ENCODE assay signal across 19 mouse cellular contexts in the genomic region with DNA sequence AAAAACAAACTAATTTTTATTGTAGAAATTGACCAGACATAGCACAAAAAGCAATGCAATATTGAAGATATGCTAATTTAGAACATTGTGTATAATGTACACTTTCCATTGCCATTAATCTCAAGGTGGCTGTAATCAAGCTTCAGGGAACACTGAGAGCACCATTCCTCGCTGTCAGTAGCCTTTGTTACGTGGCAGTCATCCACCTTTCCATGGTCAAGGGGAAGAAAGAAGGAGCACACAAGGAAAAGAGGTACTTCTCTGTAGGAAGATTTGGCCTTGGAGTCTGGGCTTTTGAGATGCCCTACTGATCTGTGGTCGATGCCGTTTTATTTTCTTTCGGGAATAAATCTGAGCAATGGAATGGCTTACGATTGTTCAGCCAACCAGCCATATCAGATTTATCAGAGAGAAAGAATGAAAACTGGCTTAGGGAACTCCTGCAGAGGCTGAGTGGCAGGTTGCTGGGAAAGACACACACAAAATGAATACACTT. TPM values are rescaled to one million over a fixed set of nuclear protein-coding genes. Genes with fewer than 3 reads are reported as not detected.
DNase-seq lines count a peak whose midpoint lies in the region; ATAC-seq and TF ChIP-seq lines count a peak whose summit lies in the region.
"Had no signal": no experiment of that assay in that cellular context is flagged by ENCODE, and none has a peak within 500 bp of the region (broad histone marks: within the 10 kb centered on the region; RNA-seq: fewer than 3 reads in every experiment).

No protein-coding gene starts in this region.

- no peaks in the 10 kb centered on the region for H3K36me3 ChIP-seq in heart, embryonic 11.5 days (ENCODE audit: control insufficient read depth, insufficient read depth, low read length)
- H3K36me3 ChIP-seq in heart, adult 2 months (ENCODE audit: control insufficient read depth, insufficient read depth, low read length) = no peaks in the 10 kb centered on the region; the same call in 1 of the 2 replicates
- no peaks in the 10 kb centered on the region for H3K36me3 ChIP-seq in hindbrain, embryonic 15.5 days
- H3K36me3 ChIP-seq in hindbrain, embryonic 10.5 days = no peaks in the 10 kb centered on the region
- no peaks in the 10 kb centered on the region for H3K36me3 ChIP-seq in midbrain, embryonic 10.5 days
- no peaks in the 10 kb centered on the region for H3K36me3 ChIP-seq in neural tube, embryonic 14.5 days (ENCODE audit: control insufficient read depth, insufficient read depth, low read length)
- no peaks in the 10 kb centered on the region for H3K36me3 ChIP-seq in kidney, embryonic 14.5 days (ENCODE audit: control insufficient read depth, insufficient read depth, low read length)
- H3K36me3 ChIP-seq: embryonic facial prominence, embryonic 10.5 days; G1E; intestine, embryonic 15.5 days; limb, embryonic 13.5 days had no signal

- DNase-seq in heart, adult 2 months = no peak
- DNase-seq in hindbrain, embryonic 10.5 days (ENCODE audit: low spot score) = no peak
- DNase-seq in midbrain, embryonic 10.5 days (ENCODE audit: low spot score) = no peak
- no peak for DNase-seq in kidney, adult 9 months
- DNase-seq: cerebellum, adult 18-20 months; lung, postnatal 36 days; thymus, postnatal 14 days had no signal

- H3K4me3 ChIP-seq in heart, embryonic 11.5 days (ENCODE audit: low read depth, low read length) = no peak overlapping the region
- H3K4me3 ChIP-seq in heart, adult 2 months = no peak overlapping the region
- peak overlapping the region; percentile 4; the same call in 1 of the 2 replicates for H3K4me3 ChIP-seq in hindbrain, embryonic 15.5 days
- H3K4me3 ChIP-seq in hindbrain, embryonic 10.5 days = no peak overlapping the region
- H3K4me3 ChIP-seq in midbrain, embryonic 10.5 days = peak overlapping the region; percentile 23; the same call in 1 of the 2 replicates
- H3K4me3 ChIP-seq in neural tube, embryonic 14.5 days (ENCODE audit: low read depth, low read length) = no peak overlapping the region
- no peak overlapping the region for H3K4me3 ChIP-seq in kidney, embryonic 14.5 days (ENCODE audit: low read length)
- H3K4me3 ChIP-seq: embryonic facial prominence, embryonic 10.5 days; intestine, embryonic 15.5 days; limb, embryonic 13.5 days had no signal

- peaks cover 2% of the 10 kb centered on the region; the same call in 1 of the 2 replicates for H3K4me1 ChIP-seq in heart, embryonic 11.5 days (ENCODE audit: control insufficient read depth, insufficient read depth, low read length)
- H3K4me1 ChIP-seq in heart, adult 2 months (ENCODE audit: control insufficient read depth, insufficient read depth, low read length) = no peaks in the 10 kb centered on the region; the same call in 1 of the 2 replicates
- H3K4me1 ChIP-seq in hindbrain, embryonic 15.5 days (replicated peaks) = peaks cover 23% of the 10 kb centered on the region
- peaks cover 39% of the 10 kb centered on the region for H3K4me1 ChIP-seq in hindbrain, embryonic 10.5 days (replicated peaks)
- peaks cover 45% of the 10 kb centered on the region for H3K4me1 ChIP-seq in midbrain, embryonic 10.5 days
- H3K4me1 ChIP-seq in neural tube, embryonic 14.5 days (ENCODE audit: control insufficient read depth, insufficient read depth, low read length) = peaks cover 7% of the 10 kb centered on the region; the same call in 1 of the 2 replicates
- 0 out of 2 replicates have a peak, but pooled peaks cover 11% of the 10 kb centered on the region for H3K4me1 ChIP-seq in kidney, embryonic 14.5 days (ENCODE audit: control insufficient read depth, insufficient read depth, low read length)

- TF ChIP-seq POLR2A in heart, adult 2 months (IDR thresholded peaks at IDR 0.05; ENCODE audit: insufficient read depth, low read depth, low read length) = no peak

- intact Hi-C loops in heart, adult 2 months (cut with DNase I) = loop anchor here (10.0 kb wide), 1 partner anchor 318 kb away; no protein-coding TSS in a partner anchor

- H3K9ac ChIP-seq in heart, embryonic 11.5 days (ENCODE audit: low read depth, low read length) = 0 out of 2 replicates have a peak overlapping the region, but pooled peaks have one; percentile 3
- no peak overlapping the region; the same call in 1 of the 2 replicates for H3K9ac ChIP-seq in heart, adult 2 months (ENCODE audit: low read depth, low read length)
- H3K9ac ChIP-seq in hindbrain, embryonic 15.5 days = 0 out of 2 replicates have a peak overlapping the region, but pooled peaks have one; percentile 0
- no peak overlapping the region for H3K9ac ChIP-seq in neural tube, embryonic 14.5 days (replicated peaks; ENCODE audit: low read depth, low read length)
- no peak overlapping the region for H3K9ac ChIP-seq in kidney, embryonic 14.5 days (ENCODE audit: low read depth, low read length)
- H3K9ac ChIP-seq: intestine, embryonic 15.5 days; limb, embryonic 13.5 days had no signal

- TF ChIP-seq EP300 in heart, adult 2 months (IDR thresholded peaks at IDR 0.05; ENCODE audit: insufficient read depth, low read depth, low read length) = no peak

- WGBS in heart, embryonic 11.5 days (ENCODE audit: insufficient replicate concordance) = 56% methylated on average over 6 of the region's 6 CpGs
- 62% methylated on average over 6 of the region's 6 CpGs for WGBS in heart, adult 2 months
- WGBS in hindbrain, embryonic 15.5 days = 47% methylated on average over 6 of the region's 6 CpGs
- 68% methylated on average over 6 of the region's 6 CpGs for WGBS in hindbrain, embryonic 10.5 days
- 43% methylated on average over 6 of the region's 6 CpGs for WGBS in midbrain, embryonic 10.5 days
- 43% methylated on average over 6 of the region's 6 CpGs for WGBS in neural tube, embryonic 14.5 days
- 75% methylated on average over 6 of the region's 6 CpGs for WGBS in kidney, embryonic 14.5 days

- ATAC-seq in heart, embryonic 11.5 days (replicated peaks; ENCODE audit: insufficient number of reproducible peaks, low FRiP score, low TSS enrichment) = no peak
- ATAC-seq in hindbrain, embryonic 15.5 days (ENCODE audit: low FRiP score, low read depth) = no peak
- ATAC-seq in neural tube, embryonic 14.5 days (ENCODE audit: low read depth) = no peak
- no peak for ATAC-seq in kidney, embryonic 14.5 days (ENCODE audit: low FRiP score, low TSS enrichment)
- ATAC-seq: intestine, embryonic 15.5 days had no signal

- no peak for TF ChIP-seq CTCF in heart, adult 2 months (IDR thresholded peaks at IDR 0.05)

- no peaks in the 10 kb centered on the region for H3K9me3 ChIP-seq in heart, embryonic 11.5 days (replicated peaks; ENCODE audit: control insufficient read depth, low read length)
- no peaks in the 10 kb centered on the region for H3K9me3 ChIP-seq in hindbrain, embryonic 15.5 days
- no peaks in the 10 kb centered on the region for H3K9me3 ChIP-seq in hindbrain, embryonic 10.5 days
- no peaks in the 10 kb centered on the region for H3K9me3 ChIP-seq in midbrain, embryonic 10.5 days (replicated peaks)
- no peaks in the 10 kb centered on the region for H3K9me3 ChIP-seq in neural tube, embryonic 14.5 days (ENCODE audit: control insufficient read depth, low read length)
- H3K9me3 ChIP-seq in kidney, embryonic 14.5 days (ENCODE audit: control insufficient read depth, low read length) = no peaks in the 10 kb centered on the region
- H3K9me3 ChIP-seq: embryonic facial prominence, embryonic 10.5 days; G1E; intestine, embryonic 15.5 days; limb, embryonic 13.5 days had no signal

- no peaks in the 10 kb centered on the region for H3K79me2 ChIP-seq in heart, adult 2 months (replicated peaks; ENCODE audit: control insufficient read depth, insufficient read depth, low read length)

- H3K27ac ChIP-seq in heart, embryonic 11.5 days (ENCODE audit: low read depth, low read length) = no peak overlapping the region
- H3K27ac ChIP-seq in heart, adult 2 months = no peak overlapping the region
- peak overlapping the region; percentile 7; the same call in 1 of the 2 replicates for H3K27ac ChIP-seq in hindbrain, embryonic 15.5 days (replicated peaks)
- H3K27ac ChIP-seq in hindbrain, embryonic 10.5 days = no peak overlapping the region
- H3K27ac ChIP-seq in midbrain, embryonic 10.5 days (replicated peaks) = no peak overlapping the region
- no peak overlapping the region for H3K27ac ChIP-seq in neural tube, embryonic 14.5 days (ENCODE audit: low read depth, low read length)
- H3K27ac ChIP-seq in kidney, embryonic 14.5 days (ENCODE audit: low read depth, low read length) = no peak overlapping the region
- H3K27ac ChIP-seq: embryonic facial prominence, embryonic 10.5 days; intestine, embryonic 15.5 days; kidney, postnatal 0 days; limb, embryonic 13.5 days; stomach, postnatal 0 days had no signal

- no peaks in the 10 kb centered on the region for H3K27me3 ChIP-seq in heart, embryonic 11.5 days (ENCODE audit: control insufficient read depth, insufficient read depth, low read length)
- peaks cover 2% of the 10 kb centered on the region for H3K27me3 ChIP-seq in heart, adult 2 months (ENCODE audit: control insufficient read depth, insufficient read depth, low read length)
- no peaks in the 10 kb centered on the region for H3K27me3 ChIP-seq in hindbrain, embryonic 15.5 days
- peaks cover 18% of the 10 kb centered on the region for H3K27me3 ChIP-seq in hindbrain, embryonic 10.5 days (ENCODE audit: insufficient read depth, poor library complexity, severe bottlenecking)
- peaks cover 10% of the 10 kb centered on the region; the same call in 1 of the 2 replicates for H3K27me3 ChIP-seq in midbrain, embryonic 10.5 days (ENCODE audit: low read depth, poor library complexity, severe bottlenecking)
- H3K27me3 ChIP-seq in neural tube, embryonic 14.5 days (ENCODE audit: control insufficient read depth, insufficient read depth, low read length) = no peaks in the 10 kb centered on the region
- peaks cover 32% of the 10 kb centered on the region for H3K27me3 ChIP-seq in kidney, embryonic 14.5 days (ENCODE audit: control insufficient read depth, insufficient read depth, low read length)

- H3K4me2 ChIP-seq in heart, embryonic 11.5 days = peak overlapping the region; percentile 37
- peak overlapping the region; percentile 42 for H3K4me2 ChIP-seq in hindbrain, embryonic 15.5 days
- peak overlapping the region; percentile 23 for H3K4me2 ChIP-seq in neural tube, embryonic 14.5 days (ENCODE audit: low read depth, low read length)
- no peak overlapping the region for H3K4me2 ChIP-seq in kidney, embryonic 14.5 days (replicated peaks; ENCODE audit: low read depth, low read length)
- H3K4me2 ChIP-seq: intestine, embryonic 15.5 days; limb, embryonic 13.5 days had no signal

RNA-seq across cellular contexts. Expression of gene Erbb4, which starts 4.6 kb away (rescaled TPM):
- polyA plus RNA-seq in heart, embryonic 11.5 days (2014; fragmentation: Nextera tagmentation; extraction: Ambion mirVana) = 11.5 and 14.8 TPM in 2 replicates
- total RNA-seq in heart, adult 2 months (2021) = 10 to 100 TPM; 10.3 to 13.9 TPM
- 2.1 and 5.4 TPM in 2 replicates for polyA plus RNA-seq in heart, adult 2 months (2012; rRNA removed)
- polyA plus RNA-seq in hindbrain, embryonic 15.5 days (2015; fragmentation: Nextera tagmentation; extraction: Ambion mirVana) = 15.1 and 15.6 TPM in 2 replicates
- 2.3 and 3.8 TPM in 2 replicates for polyA plus RNA-seq in hindbrain, embryonic 10.5 days (2016; fragmentation: Nextera tagmentation; extraction: Ambion mirVana)
- polyA plus RNA-seq in midbrain, embryonic 10.5 days (2016; fragmentation: Nextera tagmentation; extraction: Ambion mirVana) = 3.4 and 6.1 TPM in 2 replicates
- 17.9 and 30.6 TPM in 2 replicates for polyA plus RNA-seq in neural tube, embryonic 14.5 days (2014; fragmentation: Nextera tagmentation; extraction: Ambion mirVana)
- polyA plus RNA-seq in kidney, embryonic 14.5 days (2014; fragmentation: Nextera tagmentation; extraction: Ambion mirVana) = 3.2 and 6.7 TPM in 2 replicates
- polyA plus RNA-seq: G1E; liver, embryonic 16.5 days; spleen, adult 2 months; stomach, postnatal 0 days had no signal

Comparison
In these comparisons a context has a peak if more than half of its experiments do, and no peak if none do; other contexts are left out.
1. H3K4me3 ChIP-seq: peak in hindbrain, embryonic 15.5 days (single experiment) and midbrain, embryonic 10.5 days (single experiment); none in heart, embryonic 11.5 days (single experiment), heart, adult 2 months (single experiment), hindbrain, embryonic 10.5 days (single experiment), neural tube, embryonic 14.5 days (single experiment) and kidney, embryonic 14.5 days (single experiment).
2. H3K9ac ChIP-seq: peak in heart, embryonic 11.5 days (single experiment) and hindbrain, embryonic 15.5 days (single experiment); none in heart, adult 2 months (single experiment), neural tube, embryonic 14.5 days (single experiment) and kidney, embryonic 14.5 days (single experiment).